Mouse (Mus musculus) granulocyte monocyte progenitor cell, adult 5-6 weeks (primary cell): Measurements from ENCODE around the gene Pef1. TPM values are rescaled to one million over a fixed set of nuclear protein-coding genes. Genes with fewer than 3 reads are reported as not detected.

Source experiments
- ATAC-seq: replicated peaks from 2 replicates; pipeline ENCODE4 v1.8.0; 2016; ENCODE audit warnings: mild to moderate bottlenecking, moderate TSS enrichment, inconsistent platforms; ENCODE audit not compliant: poor library complexity, severe bottlenecking
- total RNA-seq, 2 experiments: library from RNA; stranded (forward) in 1 of 2; stranded (reverse) in 1 of 2; fragments of 200-712, 200-1000 nt in 1 of 2; fragments of >200 nt in 1 of 2; fragmentation: Nextera tagmentation in 1 of 2; gene quantifications; 2 replicates each; pipeline ENCODE4 v1.2.3; 2014 to 2017

Gene Pef1
- total RNA-seq (2014; fragmentation: Nextera tagmentation): 22.7 and 60.5 TPM in 2 replicates
- total RNA-seq (2017): 10.4 and 12.4 TPM in 2 replicates

DNA sequence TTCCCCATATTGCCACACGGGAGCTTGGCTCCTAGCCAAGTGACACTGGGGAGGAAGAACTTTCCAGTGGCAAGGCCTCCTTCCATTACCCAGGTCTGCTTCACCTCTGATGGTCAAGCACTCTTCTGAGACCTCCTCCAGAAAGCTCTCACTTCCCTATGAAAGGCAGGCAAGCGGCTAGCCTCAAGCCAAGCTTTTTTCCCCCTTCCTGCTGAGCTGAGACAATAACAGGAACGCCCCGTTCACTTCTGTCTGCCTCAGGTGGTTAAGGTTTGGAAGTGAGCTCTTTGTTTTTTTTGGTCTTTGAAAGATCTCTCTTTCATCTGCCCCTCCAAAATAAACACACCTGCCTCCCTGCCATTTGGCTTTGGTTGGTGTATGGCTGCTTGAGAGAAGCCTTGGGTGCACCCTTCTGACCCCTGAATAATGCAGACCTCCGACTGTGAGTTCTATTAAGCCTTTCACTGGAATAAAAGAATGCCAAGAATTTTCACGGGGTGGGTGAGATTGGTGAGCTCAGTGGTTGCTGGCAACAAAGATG is at the start of gene Pef1:
Gene Pef1 (plus strand): TSS at position 448 of the 541 bp plus-strand sequence.
- ATAC-seq: peak; percentile 73

DNA sequence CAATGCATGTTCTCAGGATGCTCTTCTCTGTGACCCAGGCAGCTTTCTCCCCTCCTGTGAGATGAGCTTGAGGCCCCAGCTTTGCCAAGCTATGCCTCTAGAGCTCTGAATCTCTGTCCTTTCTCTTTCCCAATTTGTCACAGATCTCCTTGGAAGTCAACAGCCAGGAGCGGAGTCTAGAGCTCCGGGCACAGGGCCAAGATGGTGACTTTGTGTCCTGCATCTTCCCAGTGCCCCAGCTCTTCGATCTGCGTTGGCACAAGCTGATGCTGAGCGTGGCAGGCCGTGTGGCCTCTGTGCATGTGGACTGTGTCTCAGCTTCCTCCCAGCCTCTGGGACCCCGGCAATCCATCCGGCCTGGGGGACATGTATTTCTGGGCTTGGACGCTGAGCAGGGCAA is 49.2 kb upstream of the Pef1 start:
- no peak for ATAC-seq

DNA sequence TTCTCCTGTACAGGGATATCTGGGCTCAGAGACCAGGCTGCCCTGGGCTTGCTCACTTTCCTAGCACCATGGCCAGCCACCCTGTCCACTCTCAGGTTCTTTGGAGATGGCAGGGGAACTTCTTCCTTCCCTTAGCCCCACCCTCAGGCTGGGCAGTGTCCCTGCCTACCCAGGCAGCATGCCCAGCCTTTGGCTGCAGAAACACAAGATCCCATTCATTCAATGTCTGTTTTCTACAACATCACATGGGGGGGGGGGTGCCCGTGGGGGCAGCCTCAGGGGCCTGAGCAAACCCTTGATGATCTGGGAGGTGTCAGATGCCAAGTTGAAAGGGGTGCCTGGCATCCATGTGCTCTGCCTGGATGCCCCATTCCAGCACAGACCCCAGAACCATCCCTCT is 47.6 kb upstream of the Pef1 start:
- ATAC-seq: no peak

DNA sequence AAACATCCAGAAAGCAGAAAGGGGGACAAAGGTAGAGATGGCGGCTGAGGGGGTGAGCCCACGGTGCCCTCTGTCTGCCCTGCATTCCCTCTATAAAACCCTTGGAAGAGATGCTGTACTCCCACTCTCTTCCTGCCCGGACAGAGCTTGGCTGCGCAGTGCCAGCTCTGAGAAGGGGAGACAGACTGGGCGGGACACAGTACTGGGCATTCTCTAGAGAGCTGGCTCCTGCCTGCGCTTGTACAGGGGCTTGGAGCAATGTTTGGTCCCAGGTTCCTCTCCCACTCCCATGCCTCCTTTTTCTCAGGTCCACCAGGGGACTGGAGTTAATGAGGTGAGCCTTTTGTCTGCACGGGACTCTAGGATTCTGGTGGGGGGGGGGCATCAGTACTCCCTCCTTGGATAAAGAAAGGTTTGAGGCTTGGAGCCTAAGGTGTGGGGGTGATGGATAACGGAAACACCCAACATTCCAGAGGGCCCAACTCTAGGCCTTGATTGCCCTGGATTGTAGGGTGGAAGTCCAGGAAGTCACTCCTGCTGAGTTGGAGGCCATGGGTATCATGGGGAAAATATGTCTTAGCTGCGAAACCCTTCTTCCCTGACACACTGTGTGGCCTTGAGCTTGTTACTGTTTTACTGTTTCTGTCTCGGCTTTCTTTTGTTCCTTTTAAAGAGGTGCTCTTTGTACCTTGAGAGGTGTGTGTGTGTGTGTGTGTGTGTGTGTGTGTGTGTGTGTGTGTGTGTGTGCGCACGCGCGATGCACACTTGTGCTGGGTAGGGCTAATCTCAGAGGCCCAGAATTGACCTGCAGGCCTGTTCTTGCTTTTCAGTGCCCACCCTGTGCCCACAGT is 47.0 kb upstream of the Pef1 start:
- no peak for ATAC-seq

DNA sequence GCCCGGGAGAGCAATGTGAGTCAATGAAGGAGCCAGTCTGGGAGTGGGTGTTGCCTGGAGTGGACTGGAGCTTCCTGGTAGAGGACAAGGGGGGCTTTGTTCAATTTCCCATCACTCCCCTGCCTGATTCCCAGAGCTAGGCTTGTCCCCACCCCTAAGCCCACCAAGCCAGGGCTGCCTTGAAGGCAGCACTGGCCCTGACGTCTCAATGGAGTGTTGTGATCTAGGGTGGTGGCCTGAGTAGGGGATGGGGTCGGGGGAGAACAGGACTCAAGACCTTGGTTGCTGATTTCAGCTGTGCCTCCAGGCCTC is 46.4 kb upstream of the Pef1 start:
- no peak for ATAC-seq

DNA sequence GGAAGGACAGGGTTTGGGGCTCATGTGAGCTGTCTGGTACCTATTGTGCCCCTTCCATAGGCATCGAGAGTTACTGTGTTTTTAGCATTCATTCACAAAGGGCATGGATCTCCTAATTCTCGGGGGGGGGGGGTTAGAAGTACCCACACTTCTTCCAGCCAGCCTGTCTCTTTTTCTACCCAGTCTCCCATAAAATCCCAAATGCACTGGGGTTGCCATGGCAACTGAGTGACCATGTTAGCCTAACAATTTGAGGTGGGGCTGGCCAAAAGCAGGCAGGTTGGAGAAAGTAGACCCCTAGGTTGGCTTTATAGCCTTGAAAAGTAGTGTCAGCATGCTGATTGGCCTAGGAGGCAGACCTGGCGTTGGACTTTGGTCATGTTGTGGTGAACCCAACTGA is 45.9 kb upstream of the Pef1 start:
- ATAC-seq: no peak

DNA sequence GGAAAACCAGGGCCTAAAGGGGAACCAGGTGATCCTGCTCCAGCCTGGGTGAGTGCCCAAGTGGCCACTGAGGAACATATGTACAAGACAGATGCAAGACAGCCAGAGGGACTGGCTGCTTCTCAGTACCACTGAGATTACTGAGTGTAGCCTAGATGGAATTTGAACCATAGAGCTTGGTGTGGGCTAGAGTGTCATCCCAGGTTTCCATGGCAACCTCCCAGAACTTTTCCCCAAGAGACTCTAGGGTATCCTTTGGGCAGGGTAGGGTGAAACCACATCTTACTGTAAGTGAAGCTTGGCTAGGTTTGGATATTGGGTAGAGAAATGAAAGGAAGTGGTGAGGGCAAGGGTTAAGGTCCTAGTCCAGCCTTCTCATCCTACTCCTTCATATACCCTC is 41.4 kb upstream of the Pef1 start:
- ATAC-seq: no peak

DNA sequence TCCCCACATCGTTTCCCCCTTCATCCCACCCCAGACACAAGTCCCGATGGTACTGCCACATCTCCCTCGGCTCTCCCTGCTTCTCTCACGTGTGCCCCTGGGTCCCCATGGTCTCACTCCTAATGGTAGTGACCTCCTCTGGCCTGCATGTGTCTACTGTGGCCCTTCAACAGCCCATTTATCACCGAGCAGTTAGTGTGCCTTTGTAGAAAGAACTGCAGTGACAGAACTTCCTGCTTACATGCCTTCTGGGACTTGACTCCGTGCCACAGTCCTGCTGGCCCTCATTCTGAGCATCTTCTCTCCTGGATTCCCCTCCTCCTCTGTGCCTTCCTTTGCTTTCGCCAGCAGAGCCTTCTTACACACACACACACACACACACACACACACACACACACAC is 39.2 kb upstream of the Pef1 start:
- ATAC-seq: no peak

DNA sequence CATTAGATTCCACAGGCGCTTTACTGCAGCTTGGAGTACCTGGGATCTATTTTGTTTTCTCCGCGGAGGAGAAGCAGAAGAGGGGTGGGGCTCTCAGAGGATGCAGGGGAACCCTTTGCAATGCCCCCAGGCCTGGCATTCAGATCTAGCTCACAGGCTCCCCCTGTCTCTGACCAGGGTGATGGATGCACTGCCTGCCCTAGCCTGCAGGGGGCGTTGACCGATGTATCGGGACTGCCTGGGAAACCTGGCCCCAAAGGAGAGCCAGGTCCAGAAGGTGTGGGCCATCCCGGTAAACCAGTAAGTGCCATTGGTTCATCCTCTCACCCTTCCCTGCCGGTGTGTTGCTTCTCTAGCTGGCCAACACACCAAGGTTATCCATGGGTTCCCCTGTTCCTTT is 35.5 kb upstream of the Pef1 start:
- ATAC-seq: peak; percentile 40; the same call in 1 of the 2 replicates

DNA sequence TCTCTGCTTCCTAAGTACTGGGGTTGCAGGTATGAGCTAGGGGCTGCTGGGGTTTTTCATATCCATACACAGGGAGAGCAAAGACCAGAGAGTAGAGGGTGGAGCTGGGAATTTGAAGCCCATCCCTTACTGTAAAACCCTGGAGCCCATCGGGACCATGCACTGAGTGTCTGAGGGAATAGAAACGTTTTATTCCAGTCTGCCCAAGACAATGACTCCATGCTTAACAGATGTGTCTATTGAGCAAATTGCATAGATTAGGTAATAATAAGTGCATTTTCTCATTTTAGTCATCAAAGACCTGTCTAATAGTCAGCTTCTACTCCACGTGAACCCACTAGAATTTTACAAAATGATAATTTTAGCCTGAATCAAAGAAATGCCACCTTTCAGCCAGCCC is 31.8 kb upstream of the Pef1 start:
- no peak for ATAC-seq

DNA sequence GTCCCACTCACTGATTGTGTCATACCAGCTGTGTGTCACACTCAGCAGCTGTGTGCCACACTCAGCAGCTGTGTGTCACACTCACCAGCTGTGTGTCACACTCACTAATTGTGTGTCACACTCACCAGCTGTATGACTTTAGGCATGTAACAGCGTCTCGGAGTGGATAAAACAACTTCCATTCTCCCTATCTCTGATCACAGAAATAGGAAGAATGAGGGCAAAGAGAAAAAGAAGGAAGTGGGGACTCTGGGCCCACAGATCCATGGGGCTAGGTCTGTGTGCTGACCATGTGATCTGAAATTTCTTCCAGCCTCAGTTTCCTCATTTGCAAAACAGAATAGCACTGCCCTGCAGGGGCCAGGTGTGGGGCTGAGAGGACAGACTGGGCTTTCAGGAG is 30.6 kb upstream of the Pef1 start:
- ATAC-seq: peak; percentile 18; the same call in 1 of the 2 replicates

DNA sequence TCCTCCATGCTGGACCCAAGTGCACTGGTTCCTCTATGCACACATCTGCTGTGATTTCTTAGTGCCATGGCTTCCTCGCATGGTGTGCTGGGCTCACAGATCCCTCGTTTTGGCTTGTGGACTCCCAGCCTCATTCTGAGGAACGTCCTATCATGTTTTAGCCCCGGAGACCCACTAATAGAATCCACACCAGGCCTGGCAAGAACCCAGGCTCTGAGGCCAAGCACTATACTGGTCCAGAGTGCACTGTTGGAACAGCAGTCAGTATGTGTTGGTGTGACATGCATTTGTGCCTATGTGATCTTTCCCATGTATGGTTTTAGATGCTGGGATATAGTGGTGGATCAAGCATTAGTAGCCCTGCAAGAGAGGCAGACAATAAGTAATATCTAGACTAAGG is 29.0 kb upstream of the Pef1 start:
- ATAC-seq: no peak

DNA sequence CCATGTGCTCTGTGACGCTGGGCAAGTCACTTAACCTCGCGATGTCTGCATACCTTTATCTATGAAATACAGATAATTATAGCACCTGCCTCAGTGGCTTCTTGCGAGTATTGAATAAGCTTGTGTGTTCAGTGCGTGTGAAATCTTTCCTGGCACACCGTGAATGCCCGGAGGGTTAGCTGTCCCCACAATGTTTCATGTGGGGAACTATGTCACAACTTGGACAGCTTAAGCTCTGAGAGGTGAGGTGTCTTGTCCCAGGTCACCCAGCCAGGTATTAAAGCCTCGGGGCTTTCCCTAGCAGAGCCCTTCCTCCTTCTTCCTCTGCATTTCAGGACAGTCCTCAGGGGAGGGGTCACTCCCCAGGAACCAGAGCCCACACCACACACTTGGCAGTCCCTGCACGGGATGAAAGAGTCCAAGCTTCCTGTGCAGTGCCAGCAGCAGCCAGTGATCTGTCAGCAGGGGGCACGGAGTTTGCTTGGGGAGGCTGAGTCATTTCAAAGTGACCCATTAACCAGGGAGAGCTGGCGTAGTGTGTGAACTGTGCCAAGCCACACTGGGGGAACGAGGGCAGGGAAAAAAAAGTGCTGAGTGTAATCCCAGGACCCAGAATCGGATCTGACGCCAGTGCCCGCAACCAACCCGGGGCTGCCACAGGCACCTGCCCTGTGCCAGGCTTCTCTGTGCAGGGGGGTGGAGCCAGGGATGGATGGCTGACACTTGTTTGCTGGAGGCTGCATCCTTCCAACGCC is 27.4 kb upstream of the Pef1 start:
- peak; percentile 73 for ATAC-seq

DNA sequence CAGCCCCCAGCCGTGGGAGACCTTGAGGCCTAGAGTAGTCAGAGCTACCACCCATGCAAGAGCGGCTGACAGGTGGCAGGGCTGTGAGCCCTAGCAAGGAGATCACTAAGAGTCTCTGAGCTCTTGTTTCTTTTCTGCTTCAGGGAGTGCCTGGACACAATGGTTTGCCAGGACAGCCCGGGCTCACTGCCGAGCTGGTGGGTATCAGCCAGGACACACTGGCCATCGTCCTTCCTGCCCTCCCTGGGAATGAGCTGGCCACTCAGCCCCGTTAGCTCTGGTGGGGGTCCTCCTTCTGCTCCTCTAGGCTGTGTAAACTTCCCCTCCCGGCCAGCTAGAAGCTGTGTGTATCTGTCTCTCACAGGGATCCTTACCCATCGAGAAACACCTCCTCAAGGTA is 25.5 kb upstream of the Pef1 start:
- ATAC-seq: no peak

DNA sequence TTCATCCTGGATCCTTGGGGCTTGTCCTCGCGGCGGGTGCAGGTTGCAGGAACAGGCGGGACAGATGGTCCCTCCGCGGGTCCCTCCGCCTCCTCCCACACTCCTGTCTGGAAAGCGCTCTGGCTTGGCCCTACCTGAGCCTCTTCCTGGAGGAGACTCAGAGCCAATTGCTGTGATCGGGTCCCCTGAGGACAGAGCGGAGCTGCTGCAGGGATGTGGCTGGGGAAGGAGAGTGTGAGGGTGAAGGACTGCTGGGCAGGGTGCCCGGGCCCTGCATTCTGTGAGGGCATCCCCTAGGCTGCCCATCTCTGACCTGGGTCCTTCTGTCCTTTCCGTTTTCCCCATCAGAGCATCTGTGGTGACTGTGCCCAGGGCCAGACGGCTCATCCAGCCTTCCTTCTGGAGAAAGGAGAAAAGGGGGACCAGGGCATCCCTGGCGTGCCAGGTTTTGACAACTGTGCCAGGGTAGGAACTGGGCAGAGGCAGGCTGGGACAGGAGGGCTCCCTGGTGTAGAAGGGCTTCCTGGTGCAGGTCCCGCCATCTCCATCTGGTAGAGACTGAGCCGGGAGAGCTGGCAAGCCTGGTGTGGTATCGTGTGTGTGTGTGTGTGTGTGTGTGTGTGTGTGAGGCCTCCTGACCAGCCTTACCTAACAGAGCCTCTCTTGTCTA is 23.4 kb upstream of the Pef1 start:
- no peak for ATAC-seq

DNA sequence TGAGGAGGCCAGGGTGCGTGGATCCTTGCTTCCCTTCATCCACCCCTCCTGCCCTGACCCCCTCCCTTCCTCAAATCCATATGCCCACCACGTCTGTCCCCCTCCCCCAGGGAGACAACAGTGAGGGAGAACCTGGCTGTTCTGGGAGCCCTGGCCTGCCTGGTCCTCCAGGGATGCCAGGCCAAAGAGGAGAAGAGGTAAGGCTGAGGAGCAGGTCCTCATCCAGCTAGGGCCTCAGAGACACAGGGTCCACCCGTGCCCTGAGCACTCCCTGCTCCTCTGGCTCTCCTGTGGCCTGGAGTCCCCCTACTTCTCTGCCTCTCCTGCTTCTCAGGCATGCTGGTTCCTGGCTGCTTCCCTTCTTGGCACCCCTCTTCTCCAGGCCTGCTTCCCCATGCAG is 22.8 kb upstream of the Pef1 start:
- ATAC-seq: no peak

DNA sequence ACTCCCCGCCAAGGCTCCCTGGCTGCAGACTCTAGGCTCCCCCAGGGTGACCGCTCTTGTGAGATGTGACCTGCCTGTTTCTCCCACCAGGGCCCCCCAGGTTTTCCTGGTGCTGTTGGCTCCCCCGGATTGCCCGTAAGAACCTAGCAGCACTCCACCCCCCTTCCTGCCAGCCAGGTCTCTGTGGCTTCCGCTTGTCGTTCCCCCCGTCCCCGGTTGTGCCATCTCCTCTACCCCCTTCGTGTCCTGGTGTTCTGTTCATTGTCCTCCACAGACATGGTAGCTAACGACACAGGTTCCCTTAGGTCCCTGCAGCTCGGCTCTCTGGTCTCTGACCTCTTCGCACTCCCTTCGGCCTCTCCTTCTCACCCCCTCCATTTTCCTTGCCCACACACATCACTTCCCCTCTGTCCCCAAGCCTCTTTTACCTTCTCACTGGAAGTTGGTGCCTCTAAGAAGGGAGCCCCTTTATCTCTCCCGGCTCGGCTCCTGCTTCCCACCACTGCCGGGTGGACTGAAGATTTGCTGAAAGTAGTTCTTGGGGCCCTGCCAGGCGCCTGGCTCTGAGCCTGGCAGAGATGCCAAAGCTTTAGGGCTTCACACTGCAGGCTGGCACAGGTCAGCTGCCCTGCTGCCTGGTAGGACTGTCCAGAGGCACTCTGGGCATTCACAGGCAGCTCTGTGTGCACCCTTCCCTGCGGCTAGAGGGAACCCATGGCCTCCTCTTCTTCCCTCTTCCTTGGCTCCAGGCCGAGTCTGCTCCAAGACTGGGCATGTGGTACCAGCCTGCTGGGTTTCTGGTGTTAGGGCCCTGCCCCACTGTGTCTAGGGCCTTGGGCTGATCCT is 20.8 kb upstream of the Pef1 start:
- peak; percentile 54; the same call in 1 of the 2 replicates for ATAC-seq

DNA sequence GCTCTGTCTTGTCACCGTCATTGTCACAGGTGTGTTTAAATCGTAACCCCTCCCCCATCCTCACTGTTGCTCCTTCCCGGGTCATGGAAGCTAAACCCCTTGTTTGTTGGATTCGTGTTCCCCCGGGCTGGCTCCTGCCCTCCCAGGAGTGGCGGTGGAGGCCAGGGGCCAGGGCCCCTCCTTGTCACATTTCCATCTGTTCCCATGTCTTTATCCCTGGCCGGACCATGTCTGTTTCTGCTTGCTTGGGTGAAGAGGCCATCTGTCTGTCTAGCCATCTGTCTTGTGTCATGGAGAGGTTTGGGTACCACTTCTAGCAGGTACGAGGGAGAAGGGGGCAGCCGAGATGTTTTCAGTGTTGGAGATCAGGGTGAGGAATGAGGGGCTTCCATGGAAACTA is 20.1 kb upstream of the Pef1 start:
- ATAC-seq: no peak

DNA sequence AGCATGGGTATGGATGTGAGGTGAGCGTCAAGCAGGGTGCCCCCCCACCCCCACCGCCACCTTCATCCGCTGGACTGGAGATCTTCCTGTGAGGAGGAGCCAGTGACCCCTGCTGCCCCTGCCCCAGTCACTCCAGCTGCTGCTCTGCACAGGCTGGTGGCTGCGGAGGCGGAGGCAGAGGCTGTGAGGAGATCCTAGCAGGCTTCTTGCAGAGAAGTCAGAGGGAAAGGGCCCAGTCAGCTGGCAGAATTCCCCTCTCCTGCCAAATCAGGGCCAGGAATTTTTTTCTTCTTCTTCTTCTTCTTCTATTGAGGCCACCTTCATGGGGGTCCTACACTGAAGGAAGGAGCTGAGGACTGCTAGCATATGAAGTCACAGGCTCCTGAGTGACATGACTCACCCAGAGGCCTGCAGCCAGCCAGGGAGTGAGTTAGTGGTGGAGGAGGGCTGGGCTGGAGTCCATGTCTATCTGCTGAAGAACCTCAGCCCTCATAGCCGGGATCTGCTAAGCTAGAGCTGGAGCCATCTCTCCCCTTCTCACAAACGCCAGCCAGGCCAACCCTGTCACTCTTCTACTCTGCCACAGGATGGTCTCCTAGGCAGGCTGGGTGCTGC is 17.9 kb upstream of the Pef1 start:
- no peak for ATAC-seq
